Mouse (Mus musculus): Measurements from ENCODE around the gene Clic5. TPM values are rescaled to one million over a fixed set of nuclear protein-coding genes. Genes with fewer than 3 reads are reported as not detected.

The Clic5 gene
- total RNA-seq, 1 experiment = 0.49 TPM

DNA sequence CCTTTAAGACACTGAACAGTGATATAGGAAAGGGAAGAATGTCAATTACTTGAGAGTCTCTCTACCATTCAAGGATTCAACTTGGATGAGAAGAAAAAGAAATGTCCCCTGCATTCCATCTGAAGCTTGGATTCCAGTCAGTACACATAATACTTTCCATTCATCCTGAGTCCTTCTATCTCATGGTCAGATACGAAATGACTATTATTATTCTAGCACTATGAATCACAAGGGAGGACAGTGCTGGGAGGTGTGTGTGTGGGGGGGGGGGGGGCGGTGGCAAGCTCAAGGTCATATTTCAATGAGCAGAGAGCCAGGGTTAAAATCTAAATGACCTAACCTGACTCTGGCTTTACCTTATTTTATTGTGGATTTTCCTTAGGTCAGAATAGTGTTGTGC, 31.6 kb downstream of the Clic5 start:
- Histone ChIP-seq H3K9ac (ENCODE audit: insufficient read depth, low read depth, low read length, poor library complexity, severe bottlenecking) (no peak overlapping the region), H3K9me3 (ENCODE audit: control insufficient read depth, insufficient read depth, low read depth, low read length) (no peaks in the 10 kb centered on the region), H3K27ac (ENCODE audit: insufficient read depth, low read depth, low read length, poor library complexity, severe bottlenecking) (no peak overlapping the region), H3K4me1 (ENCODE audit: control insufficient read depth in 2 of 2, insufficient read depth in 2 of 2, low read length in 2 of 2, poor library complexity in 1 of 2) (no peaks in the 10 kb centered on the region), H3K4me3 (ENCODE audit: insufficient read depth in 1 of 2, low read depth in 1 of 2, low read length in 2 of 2, poor library complexity in 1 of 2, severe bottlenecking in 1 of 2) (no peak overlapping the region), H3K36me3 (ENCODE audit: control insufficient read depth, insufficient read depth, low read length, poor library complexity, severe bottlenecking) (no peaks in the 10 kb centered on the region)
- DNase-seq (ENCODE audit: low read depth, low spot score) = no peak
- in situ Hi-C loops (cut with MboI; ENCODE audit: low sequenced_read_pairs in 2 of 2, unreplicated experiment in 2 of 2) = no loop called here
- TF ChIP-seq ZC3H11A (IDR thresholded peaks at IDR 0.05; ENCODE audit: borderline replicate concordance, low read depth, low read length) (no peak), HCFC1 (IDR thresholded peaks at IDR 0.05; ENCODE audit: borderline replicate concordance, insufficient read depth, low read length) (no peak), ZNF384 (IDR thresholded peaks at IDR 0.05; ENCODE audit: low read depth, low read length) (no peak), CHD2 (IDR thresholded peaks at IDR 0.05; ENCODE audit: low read depth, low read length) (no peak), MAFK (IDR thresholded peaks at IDR 0.05; ENCODE audit: insufficient read depth, low read depth, low read length) (no peak)

DNA sequence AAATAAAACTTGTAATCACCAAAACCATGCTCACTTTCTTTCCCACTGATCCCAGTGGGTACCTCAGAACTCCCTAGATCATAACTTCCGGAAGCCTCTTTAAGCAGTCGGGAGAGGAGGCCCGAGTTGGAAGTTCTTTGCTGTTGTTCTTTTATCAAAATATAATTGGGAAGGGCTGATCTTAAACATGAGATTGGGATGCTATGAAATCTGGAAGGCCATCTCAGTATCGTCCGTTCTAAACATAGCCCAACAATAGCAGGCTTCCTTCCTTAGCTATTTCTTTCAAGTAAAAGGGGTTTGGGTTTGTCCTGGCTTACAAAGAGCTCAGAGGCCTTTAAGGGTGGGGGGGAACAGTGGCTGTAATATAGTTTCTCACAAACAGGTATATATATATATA, 40.0 kb downstream of the Clic5 start:
- Histone ChIP-seq H3K4me1 (ENCODE audit: control insufficient read depth in 2 of 2, insufficient read depth in 2 of 2, low read length in 2 of 2, poor library complexity in 1 of 2) (no peaks in the 10 kb centered on the region), H3K36me3 (ENCODE audit: control insufficient read depth, insufficient read depth, low read length, poor library complexity, severe bottlenecking) (no peaks in the 10 kb centered on the region), H3K9me3 (ENCODE audit: control insufficient read depth, insufficient read depth, low read depth, low read length) (no peaks in the 10 kb centered on the region), H3K9ac (ENCODE audit: insufficient read depth, low read depth, low read length, poor library complexity, severe bottlenecking) (no peak overlapping the region), H3K4me3 (ENCODE audit: insufficient read depth in 1 of 2, low read depth in 1 of 2, low read length in 2 of 2, poor library complexity in 1 of 2, severe bottlenecking in 1 of 2) (no peak overlapping the region), H3K27ac (ENCODE audit: insufficient read depth, low read depth, low read length, poor library complexity, severe bottlenecking) (no peak overlapping the region)
- in situ Hi-C loops (cut with MboI; ENCODE audit: low sequenced_read_pairs in 2 of 2, unreplicated experiment in 2 of 2) = no loop called here
- DNase-seq (ENCODE audit: low read depth, low spot score) = no peak
- TF ChIP-seq ZC3H11A (IDR thresholded peaks at IDR 0.05; ENCODE audit: borderline replicate concordance, low read depth, low read length) (no peak), CHD2 (IDR thresholded peaks at IDR 0.05; ENCODE audit: low read depth, low read length) (no peak), ZNF384 (IDR thresholded peaks at IDR 0.05; ENCODE audit: low read depth, low read length) (no peak), MAFK (IDR thresholded peaks at IDR 0.05; ENCODE audit: insufficient read depth, low read depth, low read length) (no peak), HCFC1 (IDR thresholded peaks at IDR 0.05; ENCODE audit: borderline replicate concordance, insufficient read depth, low read length) (no peak)

DNA sequence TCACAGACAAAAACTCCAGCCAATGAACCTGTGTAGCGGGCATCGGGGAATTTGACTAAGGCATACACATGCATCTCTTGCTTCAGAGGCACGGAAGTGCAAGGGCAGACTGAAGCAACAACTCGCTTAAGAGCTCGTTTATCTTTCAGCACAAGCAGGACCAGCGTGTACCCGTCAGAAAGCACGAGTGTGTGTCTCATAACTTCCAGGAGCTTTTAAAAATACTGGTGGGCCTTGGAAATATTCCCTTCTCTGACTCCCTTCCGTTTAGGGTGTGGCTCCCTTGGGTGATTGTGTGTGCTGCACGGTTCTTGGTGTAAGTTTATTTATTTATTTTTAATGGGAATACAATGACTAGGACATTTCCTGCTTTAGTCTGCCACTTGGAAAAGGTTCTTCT, 41.7 kb downstream of the Clic5 start:
- DNase-seq (ENCODE audit: low read depth, low spot score) = no peak
- Histone ChIP-seq H3K9me3 (ENCODE audit: control insufficient read depth, insufficient read depth, low read depth, low read length) (no peaks in the 10 kb centered on the region), H3K36me3 (ENCODE audit: control insufficient read depth, insufficient read depth, low read length, poor library complexity, severe bottlenecking) (no peaks in the 10 kb centered on the region), H3K4me3 (ENCODE audit: insufficient read depth in 1 of 2, low read depth in 1 of 2, low read length in 2 of 2, poor library complexity in 1 of 2, severe bottlenecking in 1 of 2) (no peak overlapping the region), H3K27ac (ENCODE audit: insufficient read depth, low read depth, low read length, poor library complexity, severe bottlenecking) (no peak overlapping the region), H3K4me1 (ENCODE audit: control insufficient read depth in 2 of 2, insufficient read depth in 2 of 2, low read length in 2 of 2, poor library complexity in 1 of 2) (no peaks in the 10 kb centered on the region), H3K9ac (ENCODE audit: insufficient read depth, low read depth, low read length, poor library complexity, severe bottlenecking) (no peak overlapping the region)
- TF ChIP-seq HCFC1 (IDR thresholded peaks at IDR 0.05; ENCODE audit: borderline replicate concordance, insufficient read depth, low read length) (no peak), ZC3H11A (IDR thresholded peaks at IDR 0.05; ENCODE audit: borderline replicate concordance, low read depth, low read length) (no peak), CHD2 (IDR thresholded peaks at IDR 0.05; ENCODE audit: low read depth, low read length) (no peak), MAFK (IDR thresholded peaks at IDR 0.05; ENCODE audit: insufficient read depth, low read depth, low read length) (no peak), ZNF384 (IDR thresholded peaks at IDR 0.05; ENCODE audit: low read depth, low read length) (no peak)
- in situ Hi-C loops (cut with MboI; ENCODE audit: low sequenced_read_pairs in 2 of 2, unreplicated experiment in 2 of 2) = no loop called here

DNA sequence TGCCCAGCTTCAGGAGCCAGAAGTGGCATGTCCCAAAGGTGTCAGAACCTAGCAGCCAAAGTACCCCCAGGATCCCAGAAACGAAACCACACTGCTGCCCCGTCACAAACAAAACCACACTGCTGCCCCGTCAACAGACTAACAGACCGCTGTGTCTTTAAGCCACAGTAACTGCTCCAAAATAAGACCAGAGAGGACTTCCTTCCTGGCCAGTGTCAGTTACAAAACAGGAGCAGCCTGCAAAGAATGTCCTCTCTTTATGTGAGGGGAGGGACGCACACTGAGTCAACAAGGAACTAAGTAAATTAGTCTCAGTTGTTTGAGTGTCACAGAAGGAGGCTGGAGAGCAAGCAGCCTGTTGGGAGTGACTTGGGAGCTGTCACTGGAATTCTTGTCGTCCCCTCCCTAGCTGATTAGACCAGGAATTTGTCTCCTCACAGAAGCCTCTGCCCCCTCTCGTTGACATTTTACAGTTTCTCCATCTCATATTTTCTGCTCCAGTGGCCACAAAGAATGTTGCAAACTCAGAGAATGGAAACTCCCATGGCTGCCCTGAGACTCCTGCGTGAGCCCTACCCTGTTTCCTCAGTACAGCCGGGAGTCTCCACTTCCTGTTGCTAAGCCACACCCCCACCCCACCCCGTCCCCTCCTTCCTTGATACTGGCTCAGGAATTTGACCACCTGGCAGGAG, 50.8 kb downstream of the Clic5 start:
- TF ChIP-seq CHD2 (IDR thresholded peaks at IDR 0.05; ENCODE audit: low read depth, low read length) (no peak), HCFC1 (IDR thresholded peaks at IDR 0.05; ENCODE audit: borderline replicate concordance, insufficient read depth, low read length) (no peak), ZNF384 (IDR thresholded peaks at IDR 0.05; ENCODE audit: low read depth, low read length) (no peak), MAFK (IDR thresholded peaks at IDR 0.05; ENCODE audit: insufficient read depth, low read depth, low read length) (no peak), ZC3H11A (IDR thresholded peaks at IDR 0.05; ENCODE audit: borderline replicate concordance, low read depth, low read length) (no peak)
- H3K4me1 ChIP-seq (ENCODE audit: control insufficient read depth in 2 of 2, insufficient read depth in 2 of 2, low read length in 2 of 2, poor library complexity in 1 of 2) = peaks cover 4 to 10% of the 10 kb centered on the region in 2 experiments; a peak in 3 of 4 replicates
- in situ Hi-C loops (cut with MboI; ENCODE audit: low sequenced_read_pairs in 2 of 2, unreplicated experiment in 2 of 2) = no loop called here
- H3K9ac ChIP-seq (ENCODE audit: insufficient read depth, low read depth, low read length, poor library complexity, severe bottlenecking) = no peak overlapping the region
- H3K9me3 ChIP-seq (ENCODE audit: control insufficient read depth, insufficient read depth, low read depth, low read length) = no peaks in the 10 kb centered on the region
- no peak overlapping the region for H3K27ac ChIP-seq (ENCODE audit: insufficient read depth, low read depth, low read length, poor library complexity, severe bottlenecking)
- peak; percentile 51 for DNase-seq (ENCODE audit: low read depth, low spot score)
- no peaks in the 10 kb centered on the region for H3K36me3 ChIP-seq (ENCODE audit: control insufficient read depth, insufficient read depth, low read length, poor library complexity, severe bottlenecking)
- H3K4me3 ChIP-seq (ENCODE audit: insufficient read depth in 1 of 2, low read depth in 1 of 2, low read length in 2 of 2, poor library complexity in 1 of 2, severe bottlenecking in 1 of 2) = 0 out of 4 replicates have a peak overlapping the region, but pooled peaks of 1 of the 2 experiments have one; percentile 23

All from ES-E14 (cell line).